Mouse (Mus musculus): ENCODE data around the gene Pla2g10. TPM values are rescaled to one million over a fixed set of nuclear protein-coding genes. Genes with fewer than 3 reads are reported as not detected.
"Not testable (repeated sequence)": the region's sequence is repeated elsewhere in the genome, so short reads cannot be mapped to it uniquely, and the experiment has no call there.

Gene Pla2g10
- polyA plus RNA-seq, 1 experiment from 2014 or later = 1.5 TPM

DNA sequence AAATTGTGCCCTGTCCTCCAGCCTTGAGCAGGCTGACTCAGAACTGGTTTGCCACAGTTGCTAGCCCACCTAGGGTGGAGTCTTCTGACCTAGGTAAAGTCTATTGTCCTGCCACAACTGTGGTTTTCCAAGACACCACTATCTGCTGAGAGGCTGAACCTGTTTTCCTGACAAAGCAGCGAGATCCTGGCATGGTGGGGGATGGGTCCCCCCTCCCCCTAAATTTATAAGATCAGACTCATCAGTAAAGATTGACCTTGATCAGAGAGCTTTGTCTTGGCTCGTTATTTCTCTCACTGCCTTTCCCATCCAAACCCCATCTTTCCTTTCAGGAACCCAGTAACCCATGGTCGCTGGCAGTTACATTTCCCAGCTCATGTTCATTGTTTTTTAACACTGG lies 19.2 kb upstream of the Pla2g10 start:
- Histone ChIP-seq H3K4me3 (ENCODE audit: low read depth, low read length) (no peak overlapping the region), H3K9ac (replicated peaks; ENCODE audit: low read depth) (no peak overlapping the region), H3K36me3 (ENCODE audit: insufficient read depth, low read length) (no peaks in the 10 kb centered on the region), H3K9me3 (ENCODE audit: low read length) (no peaks in the 10 kb centered on the region), H3K27ac (ENCODE audit: low read length) (no peak overlapping the region), H3K27me3 (replicated peaks; ENCODE audit: insufficient read depth, low read length) (no peaks in the 10 kb centered on the region), H3K4me2 (replicated peaks; ENCODE audit: low read depth, low read length) (no peak overlapping the region), H3K4me1 (ENCODE audit: insufficient read depth, low read depth, low read length) (no peaks in the 10 kb centered on the region)
- WGBS = 58% methylated on average over 3 of the region's 3 CpGs
- ATAC-seq = no peak
- TF ChIP-seq CTCF (IDR thresholded peaks at IDR 0.05) = no peak
- no peak for TF ChIP-seq EP300 (IDR thresholded peaks at IDR 0.05)
- DNase-seq (ENCODE audit: low spot score) = no peak

DNA sequence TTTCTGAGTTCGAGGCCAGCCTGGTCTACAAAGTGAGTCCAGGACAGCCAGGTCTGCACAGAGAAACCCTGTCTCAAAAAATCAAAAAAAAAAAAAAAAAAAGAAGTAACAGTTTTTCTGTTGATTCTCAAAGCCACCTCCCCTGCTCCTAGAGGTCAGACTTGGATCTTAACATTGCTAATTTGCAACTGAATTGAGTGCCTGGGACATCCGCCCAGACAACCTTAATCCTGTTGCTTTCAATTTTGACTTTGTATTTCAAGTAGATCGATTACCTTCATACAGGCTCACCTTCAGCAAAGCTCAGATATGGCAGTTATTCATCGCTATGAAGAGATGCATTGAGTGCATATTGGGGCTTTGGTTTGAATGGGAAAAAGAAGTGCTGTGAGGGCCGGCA lies 18.5 kb upstream of the Pla2g10 start:
- no peak for ATAC-seq
- Histone ChIP-seq H3K9me3 (ENCODE audit: low read length) (no peaks in the 10 kb centered on the region), H3K27ac (ENCODE audit: low read length) (no peak overlapping the region), H3K4me2 (replicated peaks; ENCODE audit: low read depth, low read length) (no peak overlapping the region), H3K4me3 (ENCODE audit: low read depth, low read length) (no peak overlapping the region), H3K36me3 (ENCODE audit: insufficient read depth, low read length) (no peaks in the 10 kb centered on the region), H3K4me1 (ENCODE audit: insufficient read depth, low read depth, low read length) (no peaks in the 10 kb centered on the region), H3K9ac (replicated peaks; ENCODE audit: low read depth) (no peak overlapping the region), H3K27me3 (replicated peaks; ENCODE audit: insufficient read depth, low read length) (no peaks in the 10 kb centered on the region)
- TF ChIP-seq EP300 (IDR thresholded peaks at IDR 0.05) (no peak), CTCF (IDR thresholded peaks at IDR 0.05) (no peak)
- no peak for DNase-seq (ENCODE audit: low spot score)
- WGBS = 69% methylated on average over 5 of the region's 5 CpGs

DNA sequence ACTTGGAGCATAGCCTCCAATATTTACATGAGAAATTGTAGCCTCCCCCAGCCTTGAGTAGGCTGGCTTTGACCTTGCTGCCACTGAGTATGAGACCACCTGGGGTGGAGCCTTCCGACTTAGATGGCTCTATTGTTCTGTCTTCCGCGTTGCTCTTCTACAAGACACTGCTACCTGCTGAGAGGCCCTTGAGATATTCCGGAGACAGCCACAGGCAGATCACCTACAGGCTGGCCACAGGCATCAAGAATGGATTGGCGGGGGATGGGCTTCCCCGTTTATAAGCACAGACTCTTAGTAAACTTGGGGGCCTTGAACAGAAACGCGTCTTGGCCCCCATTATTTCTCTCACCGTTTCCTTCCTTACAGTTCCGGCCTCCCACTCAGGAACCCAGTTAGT lies 18.0 kb upstream of the Pla2g10 start:
- H3K9me3 ChIP-seq (ENCODE audit: low read length); H3K4me2 ChIP-seq (replicated peaks; ENCODE audit: low read depth, low read length); H3K9ac ChIP-seq (replicated peaks; ENCODE audit: low read depth); H3K27me3 ChIP-seq (replicated peaks; ENCODE audit: insufficient read depth, low read length); ATAC-seq; H3K27ac ChIP-seq (ENCODE audit: low read length); DNase-seq (ENCODE audit: low spot score); H3K36me3 ChIP-seq (ENCODE audit: insufficient read depth, low read length); H3K4me1 ChIP-seq (ENCODE audit: insufficient read depth, low read depth, low read length); H3K4me3 ChIP-seq (ENCODE audit: low read depth, low read length): not testable (repeated sequence)
- 22% methylated on average over 10 of the region's 10 CpGs for WGBS

DNA sequence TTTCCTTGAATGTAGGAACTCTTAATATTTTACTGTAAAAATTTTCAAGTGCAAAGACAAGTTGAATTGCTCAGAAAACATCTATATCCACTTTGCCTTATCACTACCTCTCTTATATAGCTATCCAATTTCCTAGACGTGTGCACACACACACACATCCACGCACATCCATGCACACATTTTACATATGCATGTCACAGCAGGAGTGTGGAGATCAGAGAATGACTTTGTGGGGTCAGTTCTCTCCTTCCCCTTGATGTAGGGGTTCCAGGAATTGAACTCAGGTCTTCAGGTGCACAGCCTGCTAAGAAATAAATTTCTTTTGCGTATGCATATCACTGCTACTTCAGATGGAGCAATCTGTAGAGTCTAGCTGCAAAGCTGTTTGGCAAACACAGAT lies 17.3 kb upstream of the Pla2g10 start:
- no peak overlapping the region for H3K4me3 ChIP-seq (ENCODE audit: low read depth, low read length)
- TF ChIP-seq EP300 (IDR thresholded peaks at IDR 0.05) (no peak), CTCF (IDR thresholded peaks at IDR 0.05) (no peak)
- no peak overlapping the region for H3K27ac ChIP-seq (ENCODE audit: low read length)
- no peak overlapping the region for H3K4me2 ChIP-seq (replicated peaks; ENCODE audit: low read depth, low read length)
- ATAC-seq = no peak
- no peaks in the 10 kb centered on the region for H3K4me1 ChIP-seq (ENCODE audit: insufficient read depth, low read depth, low read length)
- H3K9me3 ChIP-seq (ENCODE audit: low read length) = no peaks in the 10 kb centered on the region
- DNase-seq (ENCODE audit: low spot score) = no peak
- WGBS = 66% methylated on average over 3 of the region's 3 CpGs
- no peak overlapping the region for H3K9ac ChIP-seq (replicated peaks; ENCODE audit: low read depth)
- no peaks in the 10 kb centered on the region for H3K36me3 ChIP-seq (ENCODE audit: insufficient read depth, low read length)
- H3K27me3 ChIP-seq (replicated peaks; ENCODE audit: insufficient read depth, low read length) = no peaks in the 10 kb centered on the region

DNA sequence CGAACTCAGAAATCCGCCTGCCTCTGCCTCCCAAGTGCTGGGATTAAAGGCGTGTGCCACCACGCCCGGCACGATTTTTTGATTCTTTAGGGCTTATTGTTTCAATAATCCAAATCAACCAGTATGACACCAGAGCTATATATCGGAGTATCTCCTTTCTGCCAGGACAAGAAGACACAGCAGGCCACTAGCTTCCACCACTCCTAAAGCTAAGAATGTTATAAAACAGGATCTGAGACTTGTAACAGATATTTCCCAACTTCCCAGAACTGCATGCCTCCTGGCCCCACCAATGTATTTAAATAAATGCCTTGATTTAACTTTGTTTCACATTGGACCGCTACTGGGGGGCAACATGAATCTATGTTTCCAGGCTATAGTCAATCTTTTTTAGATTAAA lies 16.9 kb upstream of the Pla2g10 start:
- Histone ChIP-seq H3K4me2 (replicated peaks; ENCODE audit: low read depth, low read length) (no peak overlapping the region), H3K4me1 (ENCODE audit: insufficient read depth, low read depth, low read length) (no peaks in the 10 kb centered on the region), H3K4me3 (ENCODE audit: low read depth, low read length) (no peak overlapping the region), H3K27ac (ENCODE audit: low read length) (no peak overlapping the region), H3K36me3 (ENCODE audit: insufficient read depth, low read length) (no peaks in the 10 kb centered on the region), H3K27me3 (replicated peaks; ENCODE audit: insufficient read depth, low read length) (no peaks in the 10 kb centered on the region), H3K9me3 (ENCODE audit: low read length) (no peaks in the 10 kb centered on the region), H3K9ac (replicated peaks; ENCODE audit: low read depth) (no peak overlapping the region)
- ATAC-seq (no peak), DNase-seq (ENCODE audit: low spot score) (no peak)
- no peak for TF ChIP-seq EP300 (IDR thresholded peaks at IDR 0.05)
- no peak for TF ChIP-seq CTCF (IDR thresholded peaks at IDR 0.05)
- 91% methylated on average over 8 of the region's 8 CpGs for WGBS

DNA sequence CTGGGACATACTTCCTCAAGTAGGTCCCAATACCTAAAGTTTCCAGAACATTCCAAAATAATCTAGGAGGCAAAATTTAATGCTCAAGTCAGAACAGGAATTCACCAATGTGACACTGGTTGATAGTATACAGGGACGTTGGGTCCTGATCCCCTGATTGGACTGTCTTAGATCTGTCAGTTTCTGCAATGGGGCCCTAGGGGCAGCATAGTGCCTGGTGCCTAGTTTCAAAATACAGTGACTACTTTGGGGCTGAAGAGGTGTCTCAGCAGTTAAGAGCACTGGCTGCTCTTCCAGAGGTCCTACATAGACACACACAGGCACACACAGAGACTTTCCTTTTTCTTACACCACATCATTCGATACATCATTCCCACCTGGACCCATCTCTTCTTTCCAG lies 10.1 kb upstream of the Pla2g10 start:
- H3K4me1 ChIP-seq (ENCODE audit: insufficient read depth, low read depth, low read length) = no peaks in the 10 kb centered on the region
- H3K4me3 ChIP-seq (ENCODE audit: low read depth, low read length) = no peak overlapping the region
- no peak for ATAC-seq
- no peaks in the 10 kb centered on the region for H3K9me3 ChIP-seq (ENCODE audit: low read length)
- DNase-seq (ENCODE audit: low spot score) = no peak
- no peaks in the 10 kb centered on the region for H3K36me3 ChIP-seq (ENCODE audit: insufficient read depth, low read length)
- no peak for TF ChIP-seq CTCF (IDR thresholded peaks at IDR 0.05)
- TF ChIP-seq EP300 (IDR thresholded peaks at IDR 0.05) = no peak
- no peak overlapping the region for H3K27ac ChIP-seq (ENCODE audit: low read length)
- no peak overlapping the region for H3K4me2 ChIP-seq (replicated peaks; ENCODE audit: low read depth, low read length)
- H3K9ac ChIP-seq (replicated peaks; ENCODE audit: low read depth) = no peak overlapping the region
- WGBS = 67% methylated on average over 2 of the region's 2 CpGs
- H3K27me3 ChIP-seq (replicated peaks; ENCODE audit: insufficient read depth, low read length) = no peaks in the 10 kb centered on the region

DNA sequence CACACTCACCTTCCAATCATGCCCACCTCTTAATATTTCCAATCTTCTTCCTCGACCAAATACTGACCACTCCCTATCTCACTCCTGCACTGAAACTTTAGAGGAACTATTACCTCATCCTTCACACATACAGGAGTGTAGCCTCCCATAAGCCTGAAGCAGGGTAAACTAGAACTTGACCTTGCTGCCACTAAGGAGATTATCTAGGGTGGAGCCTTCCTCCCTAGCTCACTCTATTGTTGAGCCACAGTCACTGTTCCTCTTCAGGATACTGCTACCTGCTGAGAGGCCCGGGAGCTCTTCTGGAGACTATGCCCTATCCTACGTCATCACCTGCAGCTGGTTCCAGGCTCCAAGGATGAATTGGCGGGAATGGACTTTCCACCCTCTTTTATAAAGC lies 8.3 kb upstream of the Pla2g10 start:
- 54% methylated on average over 4 of the region's 4 CpGs for WGBS
- not testable (repeated sequence) for H3K4me1 ChIP-seq (ENCODE audit: insufficient read depth, low read depth, low read length); ATAC-seq; H3K9me3 ChIP-seq (ENCODE audit: low read length); H3K4me3 ChIP-seq (ENCODE audit: low read depth, low read length); H3K27ac ChIP-seq (ENCODE audit: low read length); DNase-seq (ENCODE audit: low spot score); H3K36me3 ChIP-seq (ENCODE audit: insufficient read depth, low read length); H3K4me2 ChIP-seq (replicated peaks; ENCODE audit: low read depth, low read length); H3K27me3 ChIP-seq (replicated peaks; ENCODE audit: insufficient read depth, low read length); H3K9ac ChIP-seq (replicated peaks; ENCODE audit: low read depth)

Measured in lung, postnatal 0 days (tissue).